In genomic region chr2:8675537-8675936, GRCm38 (mm10) we compare ENCODE assay signal across 12 mouse cellular contexts.
A peak's percentile ranks its signal among the peaks of the same experiment; 100 is the strongest.
DNase-seq lines count a peak whose midpoint lies in the region; ATAC-seq lines count a peak whose summit lies in the region.
"Had no signal": no experiment of that assay in that cellular context is flagged by ENCODE, and none has a peak within 500 bp of the region (broad histone marks: within the 10 kb centered on the region; RNA-seq: fewer than 3 reads in every experiment).

No protein-coding gene starts in this region.

- no peaks in the 10 kb centered on the region for H3K9me3 ChIP-seq in hindbrain, embryonic 16.5 days (ENCODE audit: control insufficient read depth, low read length)
- no peaks in the 10 kb centered on the region for H3K9me3 ChIP-seq in hindbrain, embryonic 13.5 days
- H3K9me3 ChIP-seq: heart, embryonic 15.5 days; megakaryocyte, embryonic 14.5 days; neural tube, embryonic 12.5 days had no signal

- no peaks in the 10 kb centered on the region for H3K4me1 ChIP-seq in hindbrain, embryonic 16.5 days (ENCODE audit: control insufficient read depth, insufficient read depth, low read depth, low read length)
- no peaks in the 10 kb centered on the region for H3K4me1 ChIP-seq in hindbrain, embryonic 13.5 days (replicated peaks)
- H3K4me1 ChIP-seq: heart, embryonic 15.5 days; megakaryocyte, embryonic 14.5 days; neural tube, embryonic 12.5 days had no signal

- H3K27me3 ChIP-seq in hindbrain, embryonic 16.5 days (replicated peaks; ENCODE audit: control insufficient read depth, insufficient read depth, low read length) = no peaks in the 10 kb centered on the region; the same call in 1 of the 2 replicates
- H3K27me3 ChIP-seq in hindbrain, embryonic 13.5 days = no peaks in the 10 kb centered on the region
- H3K27me3 ChIP-seq: heart, embryonic 15.5 days; neural tube, embryonic 12.5 days had no signal

- no peak overlapping the region for H3K27ac ChIP-seq in hindbrain, embryonic 16.5 days (ENCODE audit: low read depth, low read length)
- H3K27ac ChIP-seq in hindbrain, embryonic 13.5 days = no peak overlapping the region
- H3K27ac ChIP-seq: heart, embryonic 15.5 days; neural tube, embryonic 12.5 days had no signal

- no peak overlapping the region for H3K9ac ChIP-seq in hindbrain, embryonic 16.5 days (ENCODE audit: low read depth, low read length)
- no peak overlapping the region for H3K9ac ChIP-seq in hindbrain, embryonic 13.5 days
- H3K9ac ChIP-seq: heart, embryonic 15.5 days; neural tube, embryonic 12.5 days had no signal

- 0 out of 2 replicates have a peak, but pooled peaks have one; percentile 12 for ATAC-seq in hindbrain, embryonic 16.5 days
- ATAC-seq in hindbrain, embryonic 13.5 days (ENCODE audit: low FRiP score) = no peak

- WGBS in hindbrain, embryonic 16.5 days = 76% methylated on average over 4 of the region's 4 CpGs
- WGBS in hindbrain, embryonic 13.5 days = 69% methylated on average over 4 of the region's 4 CpGs

- no peak overlapping the region for H3K4me3 ChIP-seq in hindbrain, embryonic 16.5 days (ENCODE audit: low read length)
- no peak overlapping the region for H3K4me3 ChIP-seq in hindbrain, embryonic 13.5 days
- H3K4me3 ChIP-seq: heart, embryonic 15.5 days; megakaryocyte, embryonic 14.5 days; neural tube, embryonic 12.5 days had no signal

- no peaks in the 10 kb centered on the region for H3K36me3 ChIP-seq in hindbrain, embryonic 16.5 days (ENCODE audit: control insufficient read depth, insufficient read depth, low read length)
- no peaks in the 10 kb centered on the region for H3K36me3 ChIP-seq in hindbrain, embryonic 13.5 days
- H3K36me3 ChIP-seq: heart, embryonic 15.5 days; neural tube, embryonic 12.5 days had no signal

- no peak overlapping the region for H3K4me2 ChIP-seq in hindbrain, embryonic 16.5 days (ENCODE audit: low read length)
- H3K4me2 ChIP-seq in hindbrain, embryonic 13.5 days = no peak overlapping the region
- H3K4me2 ChIP-seq: heart, embryonic 15.5 days; neural tube, embryonic 12.5 days had no signal

- DNase-seq in lung, postnatal 36 days = peak; percentile 4
- DNase-seq in lung, postnatal 25 days (ENCODE audit: low spot score) = no peak
- DNase-seq in adipocyte (ENCODE audit: low spot score) = peak; percentile 50
- peak; percentile 9 for DNase-seq in retina, postnatal 7 days (ENCODE audit: low read depth, low spot score)
- DNase-seq in right cerebral cortex, postnatal 14 days = no peak
- no peak for DNase-seq in yolk sac, embryonic 10.5 days (ENCODE audit: low spot score)
- DNase-seq: thymus, adult 2 months had no signal

Comparison
In these comparisons a context has a peak if more than half of its experiments do, and no peak if none do; other contexts are left out.
1. DNase-seq: peak in lung, postnatal 36 days (single experiment), adipocyte (single experiment) and retina, postnatal 7 days (single experiment); none in lung, postnatal 25 days (single experiment), right cerebral cortex, postnatal 14 days (single experiment) and yolk sac, embryonic 10.5 days (single experiment).